Mouse (Mus musculus) MEL (cell line): ENCODE results near the gene Neurod2. TPM values are rescaled to one million over a fixed set of nuclear protein-coding genes. Genes with fewer than 3 reads are reported as not detected.

Experiments used
- DNase-seq: peaks from one replicate; pipeline ENCODE4 v3.0.0; 2011; ENCODE audit warnings: low read depth, low spot score
- H3K27ac ChIP-seq: 2 replicates; pipeline ENCODE4 v1.5.1; 2012; ENCODE audit warnings: low read depth, mild to moderate bottlenecking, control low read depth, low read length, moderate library complexity; ENCODE audit not compliant: control insufficient read depth
- H3K27me3 ChIP-seq, 2 experiments: fragments of 150-350 bp in 1 of 2; sonication (generic) in 1 of 2; 2 replicates each; pipeline ENCODE4 v1.6.1; 2012; ENCODE audit warnings: low read length in 2 of 2, mild to moderate bottlenecking in 2 of 2, improper control_type of control experiment in 1 of 2, moderate library complexity in 1 of 2; ENCODE audit not compliant: insufficient read depth in 2 of 2, control insufficient read depth in 1 of 2
- H3K36me3 ChIP-seq, 2 experiments: 2 replicates each; pipeline ENCODE4 v1.6.1; 2012 to 2014; ENCODE audit warnings: low read length in 2 of 2, improper control_type of control experiment in 1 of 2, inconsistent platforms in 1 of 2, mild to moderate bottlenecking in 1 of 2; ENCODE audit not compliant: insufficient read depth in 2 of 2, control insufficient read depth in 1 of 2
- H3K4me1 ChIP-seq, 2 experiments: fragments of 150-350 bp in 1 of 2; sonication (generic) in 1 of 2; 2 replicates each; pipeline ENCODE4 v1.6.1; 2012; ENCODE audit warnings: low read length in 2 of 2, improper control_type of control experiment in 1 of 2, mild to moderate bottlenecking in 1 of 2; ENCODE audit not compliant: insufficient read depth in 2 of 2, control insufficient read depth in 1 of 2
- H3K4me3 ChIP-seq, 2 experiments: fragments of 150-350 bp in 1 of 2; sonication (generic) in 1 of 2; 2 replicates each; pipeline ENCODE4 v1.5.1; 2012; ENCODE audit warnings: low read depth in 2 of 2, low read length in 2 of 2, mild to moderate bottlenecking in 2 of 2, moderate library complexity in 2 of 2, control low read depth in 1 of 2, improper control_type of control experiment in 1 of 2; ENCODE audit not compliant: control insufficient read depth in 1 of 2, insufficient read depth in 1 of 2
- H3K79me2 ChIP-seq: 2 replicates; pipeline ENCODE4 v1.6.1; 2012; ENCODE audit warnings: mild to moderate bottlenecking, low read length, moderate library complexity; ENCODE audit not compliant: control insufficient read depth, poor library complexity, insufficient read depth
- H3K9ac ChIP-seq: 2 replicates; pipeline ENCODE4 v1.6.1; 2012; ENCODE audit warnings: low read depth, mild to moderate bottlenecking, control low read depth, low read length, moderate library complexity; ENCODE audit not compliant: control insufficient read depth, poor library complexity, severe bottlenecking
- H3K9me3 ChIP-seq: fragments of 150-350 bp; sonication (generic); replicated peaks from 2 replicates; pipeline ENCODE4 v1.6.1; 2012; ENCODE audit warnings: mild to moderate bottlenecking, low read length, improper control_type of control experiment, moderate library complexity; ENCODE audit not compliant: insufficient read depth
- BHLHE40 ChIP-seq: IDR thresholded peaks from 2 replicates; pipeline ENCODE4 v1.6.1; 2012; ENCODE audit warnings: low read depth, mild to moderate bottlenecking, inconsistent platforms, low read length, improper control_type of control experiment, borderline replicate concordance
- CHD1 ChIP-seq: IDR thresholded peaks from 2 replicates; pipeline ENCODE4 v1.6.1; 2012; ENCODE audit warnings: low read depth, mild to moderate bottlenecking, inconsistent platforms, low read length, improper control_type of control experiment
- CTCF ChIP-seq, 3 experiments: IDR thresholded peaks in 2 of 3; conservative IDR thresholded peaks in 1 of 3; 2 replicates each; pipeline ENCODE4 v1.5.1; 2011 to 2012; ENCODE audit warnings: low read length in 3 of 3, low read depth in 2 of 3, mild to moderate bottlenecking in 2 of 3, improper control_type of control experiment in 1 of 3, inconsistent platforms in 1 of 3, mixed read lengths in 1 of 3, moderate library complexity in 1 of 3; ENCODE audit not compliant: control insufficient read depth in 1 of 3, insufficient read depth in 1 of 3, poor library complexity in 1 of 3, severe bottlenecking in 1 of 3
- ETS1 ChIP-seq: IDR thresholded peaks from 2 replicates; pipeline ENCODE4 v1.6.1; 2012; ENCODE audit warnings: low read depth, mild to moderate bottlenecking, inconsistent platforms, low read length, improper control_type of control experiment, moderate library complexity
- GABPA ChIP-seq: IDR thresholded peaks from 2 replicates; pipeline ENCODE4 v1.6.1; 2012; ENCODE audit warnings: low read depth, mild to moderate bottlenecking, inconsistent platforms, low read length, improper control_type of control experiment, moderate library complexity
- MAFK ChIP-seq: IDR thresholded peaks from 2 replicates; pipeline ENCODE4 v1.6.1; 2011; ENCODE audit warnings: low read depth, mild to moderate bottlenecking, low read length, improper control_type of control experiment, borderline replicate concordance
- MEF2A ChIP-seq: IDR thresholded peaks from 2 replicates; pipeline ENCODE4 v1.6.1; 2014; ENCODE audit warnings: low read depth, mild to moderate bottlenecking, inconsistent platforms, low read length, improper control_type of control experiment; ENCODE audit not compliant: poor library complexity, insufficient replicate concordance, severe bottlenecking; ENCODE audit errors: extremely low read depth
- MXI1 ChIP-seq: IDR thresholded peaks from 2 replicates; pipeline ENCODE4 v1.6.1; 2011; ENCODE audit warnings: mild to moderate bottlenecking, low read depth, low read length, improper control_type of control experiment
- MYC ChIP-seq: IDR thresholded peaks from 2 replicates; pipeline ENCODE4 v1.6.1; 2011; ENCODE audit warnings: low read depth, mild to moderate bottlenecking, low read length, improper control_type of control experiment, moderate library complexity
- NELFE ChIP-seq: IDR thresholded peaks from 2 replicates; pipeline ENCODE4 v1.6.1; 2011; ENCODE audit warnings: low read depth, low read length, improper control_type of control experiment
- NRF1 ChIP-seq: IDR thresholded peaks from 2 replicates; pipeline ENCODE4 v1.6.1; 2014; ENCODE audit warnings: low read depth, mild to moderate bottlenecking, inconsistent platforms, low read length, improper control_type of control experiment, moderate library complexity; ENCODE audit not compliant: poor library complexity, insufficient read depth, severe bottlenecking
- POLR2AphosphoS2 ChIP-seq: IDR thresholded peaks from 2 replicates; pipeline ENCODE4 v1.6.1; 2011; ENCODE audit warnings: low read length, improper control_type of control experiment
- POLR2AphosphoS5 ChIP-seq: IDR thresholded peaks from 2 replicates; pipeline ENCODE4 v1.6.1; 2012; ENCODE audit warnings: low read depth, borderline replicate concordance, mild to moderate bottlenecking, inconsistent platforms, low read length, moderate library complexity, mixed read lengths
- SIN3A ChIP-seq: IDR thresholded peaks from 2 replicates; pipeline ENCODE4 v1.6.1; 2012; ENCODE audit warnings: low read length, improper control_type of control experiment, inconsistent platforms
- TBP ChIP-seq: IDR thresholded peaks from 2 replicates; pipeline ENCODE4 v1.8.0; 2011; ENCODE audit warnings: low read depth, low read length, improper control_type of control experiment
- UBTF ChIP-seq: IDR thresholded peaks from 2 replicates; pipeline ENCODE4 v1.6.1; 2012; ENCODE audit warnings: low read depth, mild to moderate bottlenecking, inconsistent platforms, low read length, improper control_type of control experiment, moderate library complexity, borderline replicate concordance; ENCODE audit not compliant: insufficient read depth
- USF1 ChIP-seq: IDR thresholded peaks from 2 replicates; pipeline ENCODE4 v1.6.1; 2014; ENCODE audit warnings: low read depth, mild to moderate bottlenecking, inconsistent platforms, low read length, improper control_type of control experiment, moderate library complexity
- ZMIZ1 ChIP-seq: IDR thresholded peaks from 2 replicates; pipeline ENCODE4 v1.6.1; 2012; ENCODE audit warnings: low read depth, mild to moderate bottlenecking, inconsistent platforms, low read length, improper control_type of control experiment, moderate library complexity
- ZNF384 ChIP-seq: IDR thresholded peaks from 2 replicates; pipeline ENCODE4 v1.6.1; 2012; ENCODE audit warnings: low read depth, mild to moderate bottlenecking, inconsistent platforms, low read length, improper control_type of control experiment
- polyA plus RNA-seq, 2 experiments: library from polyadenylated mRNA; stranded (reverse) in 1 of 2; unstranded in 1 of 2; fragments of >175 nt in 1 of 2; fragments of >200 nt in 1 of 2; gene quantifications; 2 replicates each; pipeline versions ENCODE4 v1.2.1 to v1.2.4; 2012; ENCODE audit warnings: low replicate concordance in 2 of 2, low read depth in 1 of 2; ENCODE audit not compliant: insufficient read length in 2 of 2, insufficient read depth in 1 of 2, missing spikeins in 1 of 2
- total RNA-seq: library from RNA; depleted of rRNA; stranded (reverse); fragments of 300-350 nt; gene quantifications from 2 replicates; pipeline ENCODE4 v1.2.3, GENCODE M21; 2012

Gene Neurod2
- total and polyA plus RNA-seq, 3 experiments = not detected

DNA sequence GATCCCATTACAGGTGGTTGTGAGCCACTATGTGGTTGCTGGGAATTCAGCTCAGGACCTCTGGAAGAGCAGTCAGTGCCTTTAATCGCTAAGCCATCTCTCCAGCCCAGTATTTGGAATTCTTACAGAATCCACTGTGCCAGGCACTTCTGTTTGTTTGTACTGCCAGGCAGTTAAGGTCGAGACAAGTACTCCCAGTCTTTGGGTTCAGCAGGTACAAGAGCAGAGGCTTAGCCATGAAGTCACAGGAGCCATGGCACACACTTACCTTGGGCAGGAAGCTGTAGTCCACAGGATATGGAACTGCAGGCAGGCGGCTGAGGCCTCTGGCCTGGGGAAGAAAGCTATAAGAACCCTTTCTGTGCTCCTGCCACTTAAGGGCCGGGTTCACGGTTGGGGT, 34.4 kb upstream of the Neurod2 start:
- H3K36me3 ChIP-seq = peaks cover 0 to 4% of the 10 kb centered on the region in 2 experiments; a peak in 2 of 4 replicates
- H3K79me2 ChIP-seq = peaks cover 28% of the 10 kb centered on the region
- no peaks in the 10 kb centered on the region for H3K27me3 ChIP-seq
- peaks cover 0 to 8% of the 10 kb centered on the region in 2 experiments; a peak in 2 of 4 replicates for H3K4me1 ChIP-seq
- no peak overlapping the region for H3K4me3 ChIP-seq
- H3K9me3 ChIP-seq = no peaks in the 10 kb centered on the region
- H3K9ac ChIP-seq = no peak overlapping the region
- DNase-seq = no peak
- H3K27ac ChIP-seq = no peak overlapping the region
- no peak for TF ChIP-seq NELFE
- no peak for TF ChIP-seq USF1
- no peak for TF ChIP-seq POLR2AphosphoS2
- TF ChIP-seq MYC = no peak
- TF ChIP-seq MEF2A = no peak
- TF ChIP-seq POLR2AphosphoS5 = no peak
- TF ChIP-seq ZNF384 = no peak
- TF ChIP-seq TBP = no peak

- TF ChIP-seq CHD1 (no peak), ZMIZ1 (no peak), NRF1 (no peak), GABPA (no peak), BHLHE40 (no peak), MAFK (no peak), UBTF (no peak), CTCF (IDR thresholded peaks at IDR 0.05 in 2 of 3, conservative IDR thresholded peaks at IDR 0.05 in 1 of 3; ENCODE audit: control insufficient read depth in 1 of 3, insufficient read depth in 1 of 3, low read depth in 2 of 3, low read length in 3 of 3, poor library complexity in 1 of 3, severe bottlenecking in 1 of 3) (no peak), ETS1 (no peak), POLR2AphosphoS5 (no peak), SIN3A (no peak), MXI1 (no peak)
- no peak overlapping the region for H3K4me3 ChIP-seq
- peaks cover 32% of the 10 kb centered on the region for H3K79me2 ChIP-seq
- no peak overlapping the region for H3K9ac ChIP-seq
- no peak for DNase-seq
- H3K27me3 ChIP-seq = no peaks in the 10 kb centered on the region
- no peaks in the 10 kb centered on the region for H3K9me3 ChIP-seq
- peaks cover 8 to 26% of the 10 kb centered on the region in 2 experiments for H3K4me1 ChIP-seq
- H3K36me3 ChIP-seq = peaks cover 0 to 15% of the 10 kb centered on the region in 2 experiments; a peak in 2 of 4 replicates
- no peak overlapping the region for H3K27ac ChIP-seq
Measured at GRCm38 (mm10) chr11:98360866-98361521, 31.5 kb upstream of the Neurod2 start.
